Mouse (Mus musculus) urinary bladder, adult 18-20 months (tissue): ENCODE data around the gene Gm4869.
A peak's percentile ranks its signal among the peaks of the same experiment; 100 is the strongest.

Experiments used
- DNase-seq, 2 experiments: peaks; one replicate each; pipeline ENCODE4 v3.0.0; 2022; ENCODE audit warnings: low spot score in 2 of 2, mixed read lengths in 2 of 2

Gm4869 gene

DNA sequence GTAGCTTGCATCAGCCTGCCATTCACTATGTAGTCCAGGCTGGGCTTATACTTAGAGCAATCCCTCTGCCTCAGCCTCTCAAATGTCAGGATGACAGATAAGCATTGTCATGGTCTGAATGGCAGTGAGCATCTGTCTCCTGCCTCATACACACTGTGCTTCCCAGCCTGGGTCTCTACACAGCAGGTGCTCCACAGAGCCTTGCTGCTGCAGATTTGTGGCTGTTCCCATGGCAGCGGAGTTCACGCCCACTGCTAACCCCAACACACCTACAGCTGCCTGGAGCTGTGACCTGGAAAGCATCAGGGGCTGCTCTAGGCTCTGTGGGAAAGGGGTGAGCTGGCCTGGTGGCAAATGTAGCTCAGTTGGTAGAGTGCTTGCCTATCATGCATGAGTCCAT lies 19.5 kb downstream of the Gm4869 start:
- DNase-seq = no peak

DNA sequence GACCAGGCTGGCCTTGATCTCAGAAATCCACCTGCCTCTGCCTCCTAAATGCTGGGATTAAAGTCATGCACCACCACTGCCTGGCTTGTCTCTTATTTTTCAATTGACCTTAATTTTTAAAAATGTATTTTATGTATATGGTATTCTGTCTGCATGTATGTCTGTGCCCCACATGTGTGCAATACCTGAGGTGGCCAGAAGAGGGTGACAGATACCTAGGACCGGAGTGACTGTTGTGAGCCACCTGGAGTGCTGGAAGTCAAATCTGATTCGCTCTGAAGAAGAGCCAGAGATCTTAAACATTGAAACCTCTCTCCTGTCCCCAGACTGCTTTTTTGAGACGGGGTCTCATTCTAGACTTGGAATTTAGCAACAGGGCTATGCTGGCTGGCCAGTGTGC lies 26.9 kb downstream of the Gm4869 start:
- DNase-seq = no peak

DNA sequence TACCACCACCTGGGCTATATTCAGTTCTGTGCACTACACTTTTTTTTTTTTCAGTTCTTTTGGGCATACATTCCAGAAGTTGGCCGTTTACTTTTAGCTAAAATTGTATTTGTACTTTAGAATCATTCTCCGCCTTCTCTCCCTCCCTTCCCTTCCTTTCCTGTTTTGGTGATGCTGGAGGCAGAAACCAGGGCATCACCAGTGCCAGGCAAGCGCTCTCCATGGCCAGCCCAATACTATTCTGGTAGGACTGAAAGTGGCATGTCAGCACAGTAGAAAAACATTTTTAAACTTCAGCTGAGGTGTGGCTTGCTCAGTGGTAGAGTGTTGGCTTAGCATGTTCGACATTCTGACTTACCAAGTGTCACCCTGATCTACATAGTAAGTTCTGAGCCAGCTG lies 36.0 kb downstream of the Gm4869 start:
- no peak for DNase-seq

DNA sequence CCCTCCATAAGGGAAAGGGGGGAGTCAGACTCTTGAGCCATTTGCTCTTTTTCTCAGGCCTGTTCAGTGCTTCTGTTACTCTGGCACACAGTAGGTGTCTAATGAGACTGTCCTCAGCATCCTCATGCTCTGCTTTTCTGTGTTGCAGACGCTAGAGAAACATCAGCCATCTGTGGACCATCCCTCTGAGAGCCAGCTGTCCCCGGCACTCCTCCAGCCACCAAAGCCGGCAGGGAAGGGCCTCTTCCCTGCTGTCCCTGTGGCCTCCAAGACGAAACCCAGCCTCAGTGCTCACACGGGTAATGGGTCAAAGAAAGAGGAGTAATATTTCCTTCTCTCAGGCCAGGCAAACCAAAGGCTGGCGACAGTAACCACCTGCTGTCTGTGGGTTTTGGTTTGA lies 45.7 kb downstream of the Gm4869 start:
- no peak for DNase-seq

DNA sequence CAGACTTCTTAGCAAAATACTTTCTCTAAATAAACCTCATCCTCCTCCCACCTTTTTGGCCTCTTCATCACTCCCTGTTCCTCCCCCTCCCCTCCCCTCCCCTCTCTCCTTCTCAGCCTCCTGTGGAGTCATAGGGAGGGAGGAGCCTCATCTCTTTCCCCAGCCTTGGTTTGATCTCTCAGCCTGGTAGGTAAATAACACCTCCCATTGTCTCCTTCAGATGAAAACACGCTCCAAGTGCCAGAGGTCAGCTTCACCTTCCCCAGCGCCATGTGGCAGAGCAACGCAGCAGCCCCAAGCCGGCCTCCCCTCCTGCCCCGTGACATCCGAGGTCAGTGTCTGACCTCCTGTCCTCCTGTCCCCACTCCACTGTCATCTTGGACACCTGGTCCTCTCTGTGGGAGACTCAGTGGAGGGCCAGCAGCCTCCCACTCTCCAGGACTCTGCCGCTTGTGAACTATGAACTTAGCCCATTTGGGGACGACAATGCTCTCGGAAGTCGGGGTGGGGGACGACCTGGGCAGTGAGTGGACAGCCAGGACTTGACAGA lies 47.3 kb downstream of the Gm4869 start:
- DNase-seq = no peak

DNA sequence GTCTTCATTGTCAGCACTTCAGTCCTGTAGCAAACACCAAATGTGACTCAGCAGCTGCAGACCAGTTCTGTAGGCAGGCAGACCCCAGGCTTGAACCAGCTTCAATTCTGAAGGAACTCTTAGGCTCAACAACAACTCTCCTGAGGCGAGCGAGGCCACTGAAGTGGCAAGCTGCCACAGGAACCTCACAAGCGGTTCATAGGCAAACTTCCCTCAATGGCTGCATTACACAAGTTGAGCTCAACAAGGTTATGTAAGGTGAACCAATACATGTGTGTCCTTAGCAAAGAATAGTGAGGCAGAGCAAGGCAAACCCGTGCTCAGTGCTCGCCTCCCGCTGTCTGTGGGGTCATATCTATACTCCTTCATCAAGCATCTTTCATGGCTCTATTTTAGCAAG lies 52.7 kb downstream of the Gm4869 start:
- DNase-seq = no peak

DNA sequence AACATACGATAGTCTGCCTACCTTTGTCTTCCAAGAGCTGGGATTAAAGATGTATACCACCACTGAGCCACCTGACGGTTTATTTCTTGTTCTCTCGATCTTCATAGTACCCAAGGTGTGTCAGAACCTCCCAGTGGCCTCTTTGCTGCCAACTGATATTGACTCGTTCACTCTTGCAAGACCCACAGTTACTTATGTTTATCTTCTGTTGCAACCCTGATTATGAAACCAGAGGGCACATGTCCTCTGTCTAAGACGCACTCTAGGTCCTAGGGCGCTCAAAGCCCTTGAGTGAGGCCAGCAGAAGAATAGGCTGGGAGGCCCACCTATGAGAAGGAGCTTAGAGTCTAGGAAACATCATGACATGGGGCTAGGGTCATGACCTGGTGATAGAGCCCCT lies 55.3 kb downstream of the Gm4869 start:
- DNase-seq = no peak

GRCm38 (mm10) chr5:140501982-140502836 lies 56.8 kb downstream of the Gm4869 start:
- no peak for DNase-seq

- DNase-seq = peak; percentile 65 to 71
Measured at GRCm38 (mm10) chr5:140502925-140503324, 57.5 kb downstream of the Gm4869 start.

DNA sequence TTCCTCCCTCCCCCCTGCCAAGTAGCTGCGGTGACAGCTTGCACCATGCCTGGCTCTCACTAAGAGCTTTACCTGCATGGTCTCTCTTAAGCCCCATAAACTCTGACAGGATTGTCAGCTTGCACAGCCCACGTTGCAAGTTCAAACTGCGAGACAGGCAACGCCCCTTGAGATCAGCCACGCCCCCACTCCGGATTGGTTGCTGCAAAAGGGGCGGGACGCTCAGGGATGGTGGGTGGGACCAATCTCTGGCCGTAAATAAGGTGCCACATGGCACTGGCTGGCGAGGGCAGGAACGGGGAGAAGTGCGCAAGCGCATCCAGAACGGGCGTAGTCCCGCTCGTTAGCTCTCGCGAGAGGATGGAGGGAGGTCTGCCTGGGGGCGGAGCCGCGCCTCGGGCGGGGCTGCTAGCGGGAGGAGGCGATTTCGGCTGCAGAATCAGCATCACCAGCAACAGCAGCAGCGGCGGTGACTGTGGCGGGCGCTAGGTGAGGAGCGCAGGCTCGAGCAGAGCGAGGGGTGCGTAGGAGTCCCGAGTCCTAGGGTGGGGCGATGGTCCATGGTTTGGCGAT lies 59.8 kb downstream of the Gm4869 start, which contains the start of gene Chst12:
TSS of gene Chst12 (plus strand) at position 343 of the 573 bp plus-strand sequence.
- peak; percentile 96 to 99 for DNase-seq

DNA sequence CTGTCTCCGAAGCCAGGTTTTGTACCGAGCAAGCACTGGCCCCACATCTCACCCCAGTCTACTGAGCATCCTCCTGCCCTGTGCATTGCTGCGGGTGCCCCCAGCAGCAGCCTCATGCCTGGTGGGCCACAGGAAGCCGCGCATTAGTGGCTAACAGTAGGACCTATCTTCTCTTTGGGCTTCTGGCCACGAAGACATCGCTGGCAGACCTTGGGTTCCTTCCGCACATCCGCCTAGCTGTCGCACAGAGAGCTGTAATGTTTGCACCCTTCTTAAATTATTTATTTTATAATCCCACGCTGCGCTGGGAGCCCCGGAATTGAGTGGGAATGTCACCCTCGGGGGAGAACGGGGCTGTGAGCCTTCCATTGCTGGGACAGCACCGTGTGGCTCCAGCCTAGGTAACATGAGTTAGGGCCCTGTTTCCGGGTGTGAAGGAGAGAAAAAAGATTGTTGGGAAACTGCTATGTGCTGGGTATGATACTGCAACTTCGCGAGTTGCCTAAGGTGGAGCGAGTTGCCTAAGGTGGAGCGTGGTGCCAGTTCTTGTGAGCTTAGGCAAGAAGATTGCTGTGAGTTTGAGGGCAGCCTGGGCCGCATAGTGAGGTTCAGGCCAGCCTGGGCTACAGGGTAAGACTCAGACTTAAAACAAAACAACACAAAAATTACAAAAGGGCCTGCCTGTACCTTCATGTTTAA lies 60.8 kb downstream of the Gm4869 start:
- no peak for DNase-seq

- DNase-seq = peak in 1 of 2 experiments; percentile 36
Measured at GRCm38 (mm10) chr5:140507466-140508208, 62.2 kb downstream of the Gm4869 start.

- DNase-seq = peak in 1 of 2 experiments; percentile 28
Measured at GRCm38 (mm10) chr5:140508686-140509085, 63.2 kb downstream of the Gm4869 start.

DNA sequence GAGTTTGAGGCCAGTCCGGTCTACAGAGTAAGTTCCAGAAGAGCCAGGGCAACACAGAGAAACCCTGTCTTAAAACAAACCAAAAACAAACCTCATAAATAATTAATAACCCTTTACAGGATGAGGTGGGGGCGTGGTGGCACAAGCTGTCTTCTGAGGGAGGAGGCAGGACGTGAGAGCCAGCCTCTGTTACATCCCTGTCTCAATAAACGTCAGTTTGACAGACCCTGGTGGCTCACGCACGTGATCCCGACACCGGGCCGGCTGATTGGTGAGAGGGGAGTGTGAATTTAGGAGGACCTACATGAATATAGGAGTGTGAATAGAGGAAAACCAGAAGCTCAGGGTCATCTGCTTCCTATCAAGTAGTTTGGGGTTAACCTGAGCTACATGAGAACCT lies 63.8 kb downstream of the Gm4869 start:
- no peak for DNase-seq

DNA sequence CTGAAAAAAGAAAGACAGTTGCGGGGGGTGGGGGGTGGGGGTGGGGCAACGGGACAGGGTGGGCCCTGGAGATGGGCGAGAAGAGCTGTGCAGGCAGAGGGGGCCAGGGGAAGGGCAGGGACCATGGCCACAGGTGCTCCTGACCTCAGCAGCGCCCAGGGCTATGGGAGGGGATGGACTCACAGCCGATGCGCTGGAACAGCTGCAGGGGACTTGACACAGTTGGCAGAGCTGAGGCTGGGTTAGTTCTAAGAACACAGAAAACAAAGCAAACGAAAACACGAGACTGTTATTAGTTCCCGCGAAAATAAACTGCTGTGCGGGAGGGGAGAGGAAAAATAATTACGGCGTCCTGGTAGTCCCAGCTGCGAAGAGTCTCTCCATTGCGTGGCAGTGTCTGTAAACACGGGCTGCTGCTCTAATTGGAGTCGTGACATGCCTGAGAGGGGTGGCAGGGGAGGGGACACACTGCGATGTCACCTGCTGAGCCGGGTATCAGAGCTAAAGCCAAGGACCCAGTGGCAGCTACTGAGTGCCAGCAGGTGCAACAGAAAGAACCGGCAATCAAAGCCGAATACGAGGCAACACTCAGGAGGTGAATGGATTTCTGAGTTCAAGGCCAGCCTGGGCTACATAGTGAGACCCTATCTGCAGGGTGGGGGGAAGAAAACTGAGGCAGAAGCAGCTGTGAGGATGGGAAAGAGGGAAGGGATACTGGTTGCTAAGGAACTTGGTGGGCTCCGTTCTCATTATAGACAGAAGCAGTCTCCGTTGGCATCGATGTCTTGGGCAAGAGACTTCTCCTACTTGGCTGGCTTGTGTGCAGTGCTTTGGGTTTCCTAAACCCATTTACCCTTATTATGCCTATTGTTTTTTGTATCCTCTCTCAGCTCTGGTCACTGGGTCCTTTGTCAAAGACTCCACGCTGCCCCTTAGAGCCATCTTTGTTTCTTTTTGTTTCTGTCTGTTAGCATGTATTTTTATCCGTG lies 64.9 kb downstream of the Gm4869 start:
- DNase-seq = no peak

GRCm38 (mm10) chr5:140513921-140514320 lies 68.5 kb downstream of the Gm4869 start:
- DNase-seq = no peak

DNA sequence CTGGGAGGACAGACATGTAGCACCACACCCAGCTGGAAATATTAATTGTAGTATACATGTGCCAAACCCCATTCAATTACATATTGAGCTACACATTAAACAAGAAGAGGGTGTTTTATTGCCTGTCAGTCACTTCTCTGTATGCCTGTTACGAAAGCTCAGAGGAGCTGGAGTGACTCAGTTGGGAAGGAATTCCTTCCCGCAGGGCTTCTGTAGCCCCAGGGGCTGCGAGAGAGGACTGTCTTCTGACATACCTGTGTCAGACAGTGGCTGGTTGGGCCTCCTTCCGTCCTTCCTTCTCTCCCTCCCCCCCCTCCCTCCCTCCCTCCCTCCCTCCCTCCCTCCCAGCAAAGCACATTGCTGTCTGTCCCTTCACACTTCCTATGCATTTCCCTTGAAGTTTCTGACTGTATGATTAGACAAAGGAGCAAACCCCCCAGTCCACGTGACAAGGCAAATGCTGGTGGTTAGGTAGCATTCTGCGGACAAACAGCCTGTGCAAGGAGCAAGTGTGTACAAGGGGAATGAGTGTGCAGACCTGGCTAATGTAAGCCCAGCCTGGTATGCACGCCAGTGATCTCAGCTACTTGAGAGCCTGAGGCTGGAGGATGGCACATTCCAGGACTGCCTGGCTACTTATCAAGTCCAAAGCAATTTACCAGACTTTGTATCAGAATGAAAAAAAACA lies 69.5 kb downstream of the Gm4869 start:
- DNase-seq = no peak

- DNase-seq = no peak
Measured at GRCm38 (mm10) chr5:140517159-140517920, 71.9 kb downstream of the Gm4869 start.

- no peak for DNase-seq
Measured at GRCm38 (mm10) chr5:140517921-140518230, 72.4 kb downstream of the Gm4869 start.
